Mouse (Mus musculus) hematopoietic stem cell, adult 5-6 weeks (primary cell): ENCODE measurements around the gene Kpna3. TPM values are rescaled to one million over a fixed set of nuclear protein-coding genes. Genes with fewer than 3 reads are reported as not detected.
"Not testable (repeated sequence)": the region's sequence is repeated elsewhere in the genome, so short reads cannot be mapped to it uniquely, and the experiment has no call there.

Experiments used
- ATAC-seq, 2 experiments: fragments of 125-278 bp in 1 of 2; replicated peaks in 1 of 2; 2 replicates each; pipeline ENCODE4 v1.8.0; 2016 to 2017; ENCODE audit warnings: inconsistent platforms in 2 of 2, mild to moderate bottlenecking in 2 of 2, moderate number of reproducible peaks in 2 of 2, low read depth in 1 of 2, moderate TSS enrichment in 1 of 2; ENCODE audit not compliant: low FRiP score in 2 of 2, poor library complexity in 2 of 2, severe bottlenecking in 2 of 2, insufficient read depth in 1 of 2, low TSS enrichment in 1 of 2
- total RNA-seq: library from RNA; stranded (forward); fragments of 172-1452, 232-1000 nt; gene quantifications from 2 replicates; pipeline ENCODE4 v1.2.3, GENCODE M21; 2017

Kpna3 gene
- total RNA-seq, 1 experiment from 2014 or later = 64.2 TPM

DNA sequence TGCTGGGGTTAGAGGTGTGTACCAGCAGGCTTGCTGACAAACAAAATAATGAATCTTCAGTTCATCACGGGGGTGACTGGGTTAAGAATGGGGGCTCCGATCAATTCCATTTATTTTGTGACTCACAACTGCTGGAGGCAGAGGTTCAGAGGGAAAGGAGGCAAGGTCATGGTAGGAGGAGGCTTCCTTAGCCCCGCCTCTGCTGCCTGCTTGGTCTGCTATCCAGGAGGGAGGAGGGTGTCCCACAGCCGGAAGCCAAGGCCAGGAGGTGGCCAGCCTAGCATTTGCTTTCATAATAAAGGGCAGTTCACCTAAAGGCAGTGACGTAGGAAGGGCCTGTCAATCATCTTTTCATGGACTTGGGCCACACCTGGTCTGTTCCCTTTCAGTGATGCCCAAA, 95.1 kb downstream of the Kpna3 start:
- ATAC-seq = no peak

DNA sequence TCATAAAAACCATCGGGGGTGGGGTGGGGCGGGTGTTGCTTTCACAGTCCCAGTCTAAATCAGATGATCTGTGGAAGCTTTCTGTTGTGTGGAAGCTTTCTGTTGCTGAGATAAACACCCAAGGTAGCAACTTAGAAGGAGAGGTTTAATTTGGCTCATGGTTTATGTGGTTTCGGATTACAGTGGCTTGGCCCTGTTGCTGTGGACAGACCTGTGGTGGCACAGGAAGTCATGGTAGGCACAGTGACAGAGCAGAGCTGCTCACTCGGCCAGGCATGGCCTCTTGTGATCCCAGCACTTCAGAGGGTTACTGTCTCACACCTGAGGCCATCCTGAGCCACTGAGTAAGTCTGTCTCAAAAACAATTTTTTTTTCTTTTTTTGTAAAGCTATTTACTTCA, 100.3 kb downstream of the Kpna3 start:
- ATAC-seq = no peak

DNA sequence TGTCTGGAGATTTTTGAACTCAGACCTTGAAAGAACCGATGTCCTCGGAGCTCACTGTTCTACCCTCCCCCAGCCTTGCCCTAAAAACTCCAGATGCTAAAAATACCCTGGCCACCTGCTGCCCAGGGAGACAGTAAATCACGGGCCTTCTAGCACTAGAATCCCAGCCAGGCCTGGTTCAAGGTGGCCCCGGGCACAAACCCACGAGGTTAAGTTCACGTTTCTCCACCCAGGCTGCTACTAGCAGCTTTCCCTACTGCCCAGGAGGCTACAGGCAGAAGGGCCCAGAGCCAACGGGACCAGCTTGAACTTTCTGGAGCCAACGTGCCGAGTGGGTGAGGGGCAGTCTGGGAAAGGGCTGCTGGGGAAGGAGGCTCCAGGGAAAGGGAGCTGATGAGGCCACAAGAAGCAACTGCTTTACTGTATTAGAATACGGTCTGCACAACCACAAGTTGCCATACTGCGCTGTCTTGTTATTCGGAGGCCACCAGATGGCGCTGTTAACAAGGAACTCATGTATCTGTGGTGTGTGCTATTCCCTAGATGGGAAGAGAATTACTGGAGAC, 108.6 kb downstream of the Kpna3 start:
- peak; percentile 80 to 86 for ATAC-seq

DNA sequence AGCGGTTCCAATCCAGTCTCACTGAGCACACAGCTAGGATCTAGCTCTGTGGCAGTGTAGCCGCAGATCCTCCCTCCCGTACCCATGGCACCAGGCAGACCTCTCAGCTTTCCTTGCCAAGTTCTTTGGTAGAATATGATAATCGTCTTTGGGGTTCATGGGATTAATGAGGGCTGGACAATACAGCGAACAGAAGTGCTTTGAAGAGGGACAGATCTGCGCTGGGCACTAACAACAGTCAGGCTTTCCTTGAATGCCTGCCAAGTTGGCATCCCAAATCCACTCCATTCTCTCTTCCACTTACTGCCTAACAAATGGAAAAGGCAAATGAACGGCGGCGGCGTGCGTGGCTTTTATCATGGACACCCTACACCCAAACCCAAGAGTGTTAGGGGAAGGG, 109.1 kb downstream of the Kpna3 start:
- ATAC-seq = no peak

DNA sequence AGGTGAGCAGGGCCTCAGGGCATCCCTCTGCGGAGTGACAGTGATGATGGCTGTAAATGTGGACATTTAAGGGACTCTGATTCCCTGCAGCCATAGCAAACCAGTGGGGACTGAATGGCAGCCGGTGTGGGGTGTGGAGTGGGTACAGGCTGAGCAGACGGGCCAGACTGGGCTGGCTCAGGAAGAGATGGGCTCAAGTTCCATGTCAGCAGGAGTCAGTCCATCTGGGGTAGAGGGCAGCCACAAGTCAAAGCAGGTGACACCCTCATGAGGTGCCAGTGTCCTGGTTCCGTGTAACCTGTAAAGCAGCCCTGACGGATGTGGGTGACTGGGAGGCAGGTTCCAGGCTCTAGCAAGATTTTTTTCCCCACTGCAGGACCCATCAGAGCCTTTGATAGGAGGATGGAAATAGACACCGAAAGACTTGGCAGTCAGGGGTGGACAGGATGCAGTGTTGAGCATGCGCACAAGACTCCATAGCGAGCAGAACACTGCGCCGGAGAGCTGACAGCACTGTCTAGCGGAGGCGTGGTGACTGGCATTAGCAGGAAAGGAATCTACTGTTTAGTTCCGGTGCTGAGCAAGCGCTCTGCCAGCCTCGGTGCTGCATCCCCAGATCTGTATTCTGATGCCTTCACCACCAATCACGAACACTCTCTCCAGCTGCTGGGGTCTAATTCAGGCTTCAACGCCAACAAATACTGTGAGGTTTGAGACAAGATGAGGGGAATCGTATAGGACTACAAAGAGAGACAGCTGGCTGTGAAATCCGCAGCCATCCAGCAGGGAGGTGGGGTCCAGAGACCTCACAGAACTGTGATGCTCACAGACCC, 111.8 kb downstream of the Kpna3 start:
- ATAC-seq = peak; percentile 33 to 51; a peak in 1 of 4 replicates

DNA sequence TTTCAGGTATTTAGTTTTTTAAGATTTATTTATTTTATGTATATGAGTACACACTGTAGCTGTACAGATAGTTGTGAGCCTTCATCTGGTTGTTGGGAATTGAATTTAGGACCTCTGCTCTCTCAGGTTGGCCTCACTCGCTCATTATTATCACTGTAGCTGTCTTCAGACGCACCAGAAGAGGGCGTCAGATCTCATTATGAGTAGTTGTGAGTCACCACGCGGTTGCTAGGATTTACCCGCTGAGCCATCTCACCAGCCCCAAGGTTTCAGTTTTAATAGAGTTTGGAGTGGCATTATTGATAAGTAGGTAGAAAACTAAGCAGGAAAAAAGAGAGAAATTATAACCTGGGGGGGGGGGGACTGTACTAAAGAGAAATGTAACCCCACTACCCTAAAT, 112.7 kb downstream of the Kpna3 start:
- not testable (repeated sequence) for ATAC-seq

DNA sequence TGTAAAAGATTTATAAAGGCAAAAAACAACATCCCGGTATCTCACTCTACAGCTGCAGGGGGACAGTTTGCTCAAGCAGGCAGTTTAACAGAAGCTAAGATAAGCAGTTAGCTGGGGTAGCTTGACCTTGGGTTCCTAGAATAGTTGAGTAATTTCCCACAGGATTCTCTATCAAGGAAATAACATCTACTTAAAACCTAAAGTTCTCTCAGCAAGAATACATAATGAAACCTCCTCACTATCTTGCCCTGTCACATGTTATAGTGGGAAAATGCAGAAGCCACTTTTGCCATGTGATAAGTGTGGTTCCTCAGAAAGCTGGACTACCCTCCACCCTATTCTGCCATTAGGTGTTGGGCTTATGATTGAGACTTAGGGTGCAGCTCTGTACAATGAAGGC, 116.9 kb downstream of the Kpna3 start:
- no peak for ATAC-seq

DNA sequence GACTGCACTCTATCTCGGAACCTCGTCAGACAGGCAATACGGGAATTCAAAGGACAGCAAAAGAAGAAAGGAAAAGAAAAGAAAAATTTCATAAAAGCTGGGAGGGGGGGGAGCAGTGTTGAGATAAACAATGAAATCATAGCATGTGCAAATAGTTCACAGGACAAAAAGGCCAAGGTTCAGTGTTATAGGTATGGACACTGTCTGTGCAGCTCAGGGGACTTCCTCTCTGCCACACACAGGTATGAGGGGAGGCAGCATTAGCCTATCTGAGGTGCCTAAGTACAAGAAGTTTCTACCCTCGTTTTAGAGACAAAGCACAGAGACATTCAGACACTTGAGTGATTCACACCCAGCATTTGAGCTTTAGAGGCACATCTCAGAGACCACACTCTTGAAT, 118.5 kb downstream of the Kpna3 start:
- no peak for ATAC-seq

DNA sequence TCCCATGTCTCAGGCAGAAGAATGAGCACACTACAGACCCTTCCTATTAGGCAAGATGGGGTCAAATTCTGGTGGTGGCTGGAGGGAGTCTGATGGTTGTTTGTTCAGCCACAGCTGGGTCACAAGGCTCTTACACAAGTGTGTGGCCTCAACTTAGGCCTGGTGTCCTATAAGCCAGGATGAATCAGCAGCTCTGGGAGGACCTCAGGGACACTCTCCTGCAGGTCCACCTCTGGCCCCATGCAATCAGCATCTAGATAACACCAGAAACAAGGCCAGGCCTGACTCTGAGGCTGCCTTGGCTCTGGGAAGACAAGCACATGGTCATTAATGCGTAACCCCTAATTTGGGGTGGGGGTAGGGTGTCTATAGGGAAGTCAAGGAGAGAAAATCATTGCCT, 118.9 kb downstream of the Kpna3 start:
- peak; percentile 12 to 29; a peak in 2 of 4 replicates for ATAC-seq

DNA sequence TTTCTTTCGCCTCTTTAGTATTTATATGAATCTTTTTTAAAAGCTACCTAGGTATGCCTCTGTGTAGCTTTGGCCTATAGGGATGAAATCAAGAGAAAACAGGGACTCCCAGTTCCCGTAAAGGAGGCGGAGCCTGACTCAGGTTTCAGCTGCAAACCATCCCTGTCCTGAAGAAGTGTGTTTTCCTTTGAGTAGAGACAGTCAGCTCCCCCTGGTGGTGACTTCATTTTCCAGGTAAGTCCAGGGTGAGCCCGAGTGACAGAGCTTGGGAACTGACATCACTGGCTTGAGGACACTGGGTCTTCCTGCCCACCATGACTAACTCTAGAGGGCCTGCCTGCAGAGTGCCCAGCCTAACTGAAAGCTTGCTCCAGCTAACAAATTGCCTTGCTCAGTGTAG, 122.8 kb downstream of the Kpna3 start:
- peak; percentile 66 to 71; a peak in 2 of 4 replicates for ATAC-seq

Other genes with a start within 250 kb of the Kpna3 start
- not detected in 2 replicates for gene Sgcg, start 181.4 kb downstream of the Kpna3 start, total RNA-seq
- 7.5 and 12.6 TPM in 2 replicates for gene Arl11, start 130.1 kb downstream of the Kpna3 start, total RNA-seq
- gene Ebpl, start 79.4 kb downstream of the Kpna3 start, total RNA-seq = 3.8 and 6.6 TPM in 2 replicates
- 17.9 and 25.3 TPM in 2 replicates for gene Spryd7, start 117.0 kb upstream of the Kpna3 start, total RNA-seq
- gene Trim13, start 158.4 kb upstream of the Kpna3 start, total RNA-seq = 36.3 and 42.7 TPM in 2 replicates
- 0.94 and 2.6 TPM in 2 replicates for gene Kcnrg, start 167.6 kb upstream of the Kpna3 start, total RNA-seq